Mouse (Mus musculus) thymus, adult 2 months (tissue): ENCODE data around the gene Zfp709.
"Not testable (repeated sequence)": the region's sequence is repeated elsewhere in the genome, so short reads cannot be mapped to it uniquely, and the experiment has no call there.

Source experiments
- CTCF ChIP-seq: fragments of 200-500 bp; IDR thresholded peaks from 2 replicates; pipeline ENCODE4 v1.5.1; 2012; ENCODE audit warnings: mild to moderate bottlenecking, control low read depth, low read length, moderate library complexity, borderline replicate concordance; ENCODE audit not compliant: control insufficient read depth, poor library complexity, insufficient read depth; ENCODE audit errors: extremely low read depth
- POLR2A ChIP-seq: fragments of 200-500 bp; IDR thresholded peaks from 2 replicates; pipeline ENCODE4 v1.6.1; 2012; ENCODE audit warnings: mild to moderate bottlenecking, low read length, control low read depth, moderate library complexity; ENCODE audit not compliant: control insufficient read depth, poor library complexity, insufficient read depth; ENCODE audit errors: extremely low read depth

GRCm38 (mm10) chr8:71862038-71862437 lies 19.8 kb upstream of the Zfp709 start:
- not testable (repeated sequence) for TF ChIP-seq CTCF, POLR2A
